Mouse (Mus musculus): ENCODE results near the gene Mnat1. TPM values are rescaled to one million over a fixed set of nuclear protein-coding genes. Genes with fewer than 3 reads are reported as not detected.

Mnat1 gene
- polyA plus RNA-seq, 1 experiment from 2014 or later = 17.3 TPM

- peak within 1 kb of the TSS; percentile 56 for H3K4me2 ChIP-seq (ENCODE audit: low read length)
- H3K4me3 ChIP-seq (replicated peaks; ENCODE audit: low read length) = peak within 1 kb of the TSS; percentile 55
- peak within 1 kb of the TSS; percentile 79 for H3K27ac ChIP-seq (ENCODE audit: low read length)
- H3K36me3 ChIP-seq (ENCODE audit: control insufficient read depth, insufficient read depth) = peaks cover 14% of the 10 kb centered on the region
- H3K9ac ChIP-seq (replicated peaks; ENCODE audit: low read depth, low read length) = peak within 1 kb of the TSS; percentile 71
- H3K27me3 ChIP-seq (replicated peaks; ENCODE audit: control insufficient read depth, insufficient read depth, low read length) = no peaks in the 10 kb centered on the region
- peaks cover 12% of the 10 kb centered on the region for H3K4me1 ChIP-seq (replicated peaks; ENCODE audit: control insufficient read depth, insufficient read depth, low read length)
- no peaks in the 10 kb centered on the region for H3K9me3 ChIP-seq (ENCODE audit: control insufficient read depth, low read length)
- WGBS = under 1% methylated on average over 53 of the region's 53 CpGs
- ATAC-seq = peak; percentile 97
Measured at GRCm38 (mm10) chr12:73286287-73287092, 163.0 kb downstream of the Mnat1 start, which contains the start of the genes Trmt5 and Slc38a6. Gene Trmt5 (minus strand): TSS chr12:73286710. Gene Slc38a6 (plus strand): TSS chr12:73286779.

GRCm38 (mm10) chr12:73287609-73288008 is 164.1 kb downstream of the Mnat1 start:
- peak overlapping the region; percentile 56 for H3K4me2 ChIP-seq (ENCODE audit: low read length)
- peaks cover 6% of the 10 kb centered on the region; the same call in 1 of the 2 replicates for H3K36me3 ChIP-seq (ENCODE audit: control insufficient read depth, insufficient read depth)
- H3K9me3 ChIP-seq (ENCODE audit: control insufficient read depth, low read length) = no peaks in the 10 kb centered on the region
- H3K27ac ChIP-seq (ENCODE audit: low read length) = no peak overlapping the region
- 76% methylated on average over 8 of the region's 8 CpGs for WGBS
- H3K4me3 ChIP-seq (replicated peaks; ENCODE audit: low read length) = peak overlapping the region; percentile 55; the same call in 1 of the 2 replicates
- ATAC-seq = no peak
- no peaks in the 10 kb centered on the region for H3K27me3 ChIP-seq (replicated peaks; ENCODE audit: control insufficient read depth, insufficient read depth, low read length)
- H3K4me1 ChIP-seq (replicated peaks; ENCODE audit: control insufficient read depth, insufficient read depth, low read length) = peaks cover 12% of the 10 kb centered on the region
- no peak overlapping the region; the same call in 1 of the 2 replicates for H3K9ac ChIP-seq (replicated peaks; ENCODE audit: low read depth, low read length)

- ATAC-seq = no peak
- Histone ChIP-seq H3K27me3 (replicated peaks; ENCODE audit: control insufficient read depth, insufficient read depth, low read length) (no peaks in the 10 kb centered on the region), H3K27ac (ENCODE audit: low read length) (no peak overlapping the region), H3K4me2 (ENCODE audit: low read length) (no peak overlapping the region), H3K36me3 (ENCODE audit: control insufficient read depth, insufficient read depth) (peaks cover 3% of the 10 kb centered on the region; the same call in 1 of the 2 replicates), H3K9ac (replicated peaks; ENCODE audit: low read depth, low read length) (no peak overlapping the region), H3K4me1 (replicated peaks; ENCODE audit: control insufficient read depth, insufficient read depth, low read length) (peaks cover 12% of the 10 kb centered on the region), H3K4me3 (replicated peaks; ENCODE audit: low read length) (no peak overlapping the region), H3K9me3 (ENCODE audit: control insufficient read depth, low read length) (no peaks in the 10 kb centered on the region)
- WGBS = 94% methylated on average over 3 of the region's 3 CpGs
Measured at GRCm38 (mm10) chr12:73288626-73289025, 165.1 kb downstream of the Mnat1 start.

GRCm38 (mm10) chr12:73294884-73295283 is 171.4 kb downstream of the Mnat1 start:
- H3K4me1 ChIP-seq (replicated peaks; ENCODE audit: control insufficient read depth, insufficient read depth, low read length) = no peaks in the 10 kb centered on the region
- H3K9me3 ChIP-seq (ENCODE audit: control insufficient read depth, low read length) = no peaks in the 10 kb centered on the region
- H3K27me3 ChIP-seq (replicated peaks; ENCODE audit: control insufficient read depth, insufficient read depth, low read length) = no peaks in the 10 kb centered on the region
- H3K4me3 ChIP-seq (replicated peaks; ENCODE audit: low read length) = no peak overlapping the region
- H3K4me2 ChIP-seq (ENCODE audit: low read length) = no peak overlapping the region
- no peaks in the 10 kb centered on the region for H3K36me3 ChIP-seq (ENCODE audit: control insufficient read depth, insufficient read depth)
- no peak overlapping the region for H3K9ac ChIP-seq (replicated peaks; ENCODE audit: low read depth, low read length)
- no peak overlapping the region for H3K27ac ChIP-seq (ENCODE audit: low read length)
- ATAC-seq = no peak

GRCm38 (mm10) chr12:73295505-73296140 is 172.1 kb downstream of the Mnat1 start:
- Histone ChIP-seq H3K4me3 (replicated peaks; ENCODE audit: low read length) (no peak overlapping the region), H3K27me3 (replicated peaks; ENCODE audit: control insufficient read depth, insufficient read depth, low read length) (no peaks in the 10 kb centered on the region), H3K27ac (ENCODE audit: low read length) (no peak overlapping the region), H3K4me2 (ENCODE audit: low read length) (no peak overlapping the region), H3K36me3 (ENCODE audit: control insufficient read depth, insufficient read depth) (no peaks in the 10 kb centered on the region), H3K9ac (replicated peaks; ENCODE audit: low read depth, low read length) (no peak overlapping the region), H3K4me1 (replicated peaks; ENCODE audit: control insufficient read depth, insufficient read depth, low read length) (no peaks in the 10 kb centered on the region), H3K9me3 (ENCODE audit: control insufficient read depth, low read length) (no peaks in the 10 kb centered on the region)
- WGBS = 67% methylated on average over 11 of the region's 11 CpGs
- no peak for ATAC-seq

GRCm38 (mm10) chr12:73298621-73299020 is 175.1 kb downstream of the Mnat1 start:
- Histone ChIP-seq H3K4me2 (ENCODE audit: low read length) (no peak overlapping the region), H3K9ac (replicated peaks; ENCODE audit: low read depth, low read length) (no peak overlapping the region), H3K36me3 (ENCODE audit: control insufficient read depth, insufficient read depth) (no peaks in the 10 kb centered on the region), H3K27me3 (replicated peaks; ENCODE audit: control insufficient read depth, insufficient read depth, low read length) (no peaks in the 10 kb centered on the region), H3K4me3 (replicated peaks; ENCODE audit: low read length) (no peak overlapping the region), H3K4me1 (replicated peaks; ENCODE audit: control insufficient read depth, insufficient read depth, low read length) (no peaks in the 10 kb centered on the region), H3K9me3 (ENCODE audit: control insufficient read depth, low read length) (no peaks in the 10 kb centered on the region), H3K27ac (ENCODE audit: low read length) (no peak overlapping the region)
- no peak for ATAC-seq
- 89% methylated on average over 5 of the region's 5 CpGs for WGBS

GRCm38 (mm10) chr12:73300531-73300930 is 177.0 kb downstream of the Mnat1 start:
- Histone ChIP-seq H3K27me3 (replicated peaks; ENCODE audit: control insufficient read depth, insufficient read depth, low read length) (no peaks in the 10 kb centered on the region), H3K9ac (replicated peaks; ENCODE audit: low read depth, low read length) (no peak overlapping the region), H3K4me1 (replicated peaks; ENCODE audit: control insufficient read depth, insufficient read depth, low read length) (no peaks in the 10 kb centered on the region), H3K36me3 (ENCODE audit: control insufficient read depth, insufficient read depth) (no peaks in the 10 kb centered on the region), H3K4me2 (ENCODE audit: low read length) (no peak overlapping the region), H3K27ac (ENCODE audit: low read length) (no peak overlapping the region), H3K9me3 (ENCODE audit: control insufficient read depth, low read length) (no peaks in the 10 kb centered on the region), H3K4me3 (replicated peaks; ENCODE audit: low read length) (no peak overlapping the region)
- 86% methylated on average over 2 of the region's 2 CpGs for WGBS
- no peak for ATAC-seq

- Histone ChIP-seq H3K27ac (ENCODE audit: low read length) (no peak overlapping the region), H3K9me3 (ENCODE audit: control insufficient read depth, low read length) (no peaks in the 10 kb centered on the region), H3K36me3 (ENCODE audit: control insufficient read depth, insufficient read depth) (no peaks in the 10 kb centered on the region), H3K4me2 (ENCODE audit: low read length) (no peak overlapping the region), H3K4me1 (replicated peaks; ENCODE audit: control insufficient read depth, insufficient read depth, low read length) (no peaks in the 10 kb centered on the region), H3K27me3 (replicated peaks; ENCODE audit: control insufficient read depth, insufficient read depth, low read length) (no peaks in the 10 kb centered on the region), H3K4me3 (replicated peaks; ENCODE audit: low read length) (no peak overlapping the region), H3K9ac (replicated peaks; ENCODE audit: low read depth, low read length) (no peak overlapping the region)
- ATAC-seq = no peak
- WGBS = 97% methylated on average over 4 of the region's 4 CpGs
Measured at GRCm38 (mm10) chr12:73304636-73305035, 181.1 kb downstream of the Mnat1 start.

GRCm38 (mm10) chr12:73307750-73308149 is 184.2 kb downstream of the Mnat1 start:
- ATAC-seq = no peak
- H3K27me3 ChIP-seq (replicated peaks; ENCODE audit: control insufficient read depth, insufficient read depth, low read length) = no peaks in the 10 kb centered on the region
- H3K4me3 ChIP-seq (replicated peaks; ENCODE audit: low read length) = no peak overlapping the region
- no peak overlapping the region for H3K27ac ChIP-seq (ENCODE audit: low read length)
- no peaks in the 10 kb centered on the region for H3K36me3 ChIP-seq (ENCODE audit: control insufficient read depth, insufficient read depth)
- no peaks in the 10 kb centered on the region for H3K9me3 ChIP-seq (ENCODE audit: control insufficient read depth, low read length)
- no peak overlapping the region for H3K9ac ChIP-seq (replicated peaks; ENCODE audit: low read depth, low read length)
- 89% methylated on average over 4 of the region's 4 CpGs for WGBS
- no peak overlapping the region for H3K4me2 ChIP-seq (ENCODE audit: low read length)
- no peaks in the 10 kb centered on the region for H3K4me1 ChIP-seq (replicated peaks; ENCODE audit: control insufficient read depth, insufficient read depth, low read length)
